ENCODE assay signal across 1 mouse cellular context in the genomic region with DNA sequence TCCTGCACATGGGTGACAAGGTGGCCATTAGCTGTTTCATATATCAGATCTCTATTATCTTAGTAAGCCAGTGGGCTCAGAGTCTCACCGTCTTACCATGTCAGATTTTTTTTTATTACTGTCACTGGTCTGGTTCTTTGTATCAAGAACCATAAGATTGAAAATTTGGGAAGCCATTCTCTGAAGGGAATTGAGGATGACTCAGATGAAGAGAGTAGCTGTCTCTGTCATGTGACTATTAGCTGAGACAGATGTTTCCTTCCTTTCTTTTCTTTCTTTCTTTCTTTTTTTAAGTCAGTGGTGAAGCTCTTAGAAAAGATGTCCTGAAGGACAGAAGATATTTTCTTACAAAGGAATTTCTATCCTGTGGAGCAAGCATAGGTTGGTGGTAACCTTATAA.
TF ChIP-seq lines count a peak whose summit lies in the region.

No protein-coding gene starts in this region.

TF ChIP-seq in CH12.LX, 34 proteins besides CTCF, POLR2A, EP300 and RAD21 (continued from another document):
- TF ChIP-seq IRF4 (IDR thresholded peaks at IDR 0.05; ENCODE audit: low read depth, low read length): 0 out of 2 replicates have a peak, but pooled peaks have one; percentile 38
- TF ChIP-seq MYC (IDR thresholded peaks at IDR 0.05; ENCODE audit: low read depth, low read length): no peak
